Mouse (Mus musculus) right cerebral cortex, postnatal 14 days (tissue): Measurements from ENCODE around the gene Myo9a.
A peak's percentile ranks its signal among the peaks of the same experiment; 100 is the strongest.
"Not testable (repeated sequence)": the region's sequence is repeated elsewhere in the genome, so short reads cannot be mapped to it uniquely, and the experiment has no call there.

Experiments
- DNase-seq: peaks from one replicate; pipeline ENCODE4 v3.0.0; 2022

Myo9a gene

DNA sequence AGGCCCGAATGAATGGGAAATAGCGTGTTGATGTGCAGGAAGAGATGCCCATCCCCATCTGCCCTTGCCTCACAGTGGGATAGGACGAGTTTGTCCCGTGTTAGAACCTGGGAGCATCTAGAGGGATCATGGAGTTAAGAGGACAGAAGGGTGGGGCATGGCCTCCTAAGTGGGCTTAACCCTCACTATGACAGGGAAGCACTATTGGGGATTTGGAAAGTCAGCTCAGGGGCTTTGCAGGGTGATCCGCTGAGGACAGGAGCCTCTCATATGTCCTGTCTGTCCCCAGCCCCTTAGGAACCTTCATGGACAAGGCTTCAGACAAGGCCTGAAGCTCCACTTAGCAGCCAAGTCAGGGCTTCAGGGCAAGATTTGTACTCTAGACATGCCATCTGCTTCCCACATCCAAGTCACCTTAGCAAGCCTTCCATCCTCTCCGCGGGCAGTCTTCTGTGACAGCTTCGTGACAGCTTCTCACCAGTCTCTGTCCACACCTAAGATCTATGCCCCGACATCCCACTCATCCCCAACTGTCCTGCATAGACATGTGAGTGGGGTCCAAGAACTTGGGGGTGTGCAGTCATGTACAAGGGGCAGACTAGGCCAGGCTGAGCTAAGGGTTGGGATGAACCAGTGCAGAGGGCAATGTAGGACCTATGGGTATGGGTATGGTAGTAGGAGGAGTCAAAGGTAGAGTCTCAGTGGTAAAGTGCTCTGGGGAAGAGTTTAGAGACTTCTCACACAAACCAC is 200.5 kb downstream of the Myo9a start:
- DNase-seq: no peak

DNA sequence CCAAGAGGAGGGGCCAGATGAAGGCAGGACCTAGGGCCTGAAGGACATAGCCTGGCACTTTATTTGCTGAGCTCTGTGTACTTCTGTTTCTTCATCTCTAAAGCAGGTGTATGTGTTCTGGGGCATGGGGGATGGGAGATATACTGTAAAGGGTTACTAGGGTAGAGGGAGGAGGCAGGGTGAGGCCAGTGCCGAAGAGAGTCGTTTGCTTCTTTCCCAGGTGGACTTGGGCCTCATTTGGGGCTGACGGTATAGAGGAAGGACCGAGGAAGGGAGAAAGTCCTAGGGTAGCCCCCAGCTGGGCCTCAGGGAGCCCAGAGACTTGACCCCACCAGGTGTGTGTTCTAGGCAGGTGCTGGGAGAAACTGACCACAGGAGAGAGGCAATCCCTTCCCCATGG is 201.2 kb downstream of the Myo9a start:
- no peak for DNase-seq

DNA sequence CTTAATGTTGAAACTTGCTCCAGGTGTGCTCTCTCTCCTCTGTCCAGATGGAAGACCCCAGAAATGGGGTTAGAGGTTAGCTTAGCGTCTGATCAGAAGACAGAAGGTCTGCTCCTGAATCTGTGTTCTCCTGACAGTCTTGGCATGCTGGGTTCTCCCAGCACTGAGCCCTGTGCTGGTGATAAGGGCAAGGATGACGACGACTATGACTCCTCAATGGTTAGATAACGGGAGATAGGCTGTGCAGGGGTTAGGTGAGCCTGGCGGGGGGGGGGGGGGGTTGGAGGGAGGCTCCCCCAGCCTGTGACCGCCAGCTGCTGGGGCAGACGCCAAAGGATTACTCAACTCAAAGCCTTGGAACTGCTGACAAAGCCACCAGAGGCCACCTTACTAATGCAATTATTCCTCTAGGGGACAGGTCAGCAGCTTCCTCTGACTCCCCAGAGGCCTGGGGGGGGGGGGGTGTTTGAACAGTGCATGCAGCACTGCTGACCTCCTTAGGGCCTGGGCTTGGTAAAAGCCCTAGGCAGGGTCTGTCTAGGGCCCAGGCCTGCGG is 201.9 kb downstream of the Myo9a start:
- DNase-seq: no peak

DNA sequence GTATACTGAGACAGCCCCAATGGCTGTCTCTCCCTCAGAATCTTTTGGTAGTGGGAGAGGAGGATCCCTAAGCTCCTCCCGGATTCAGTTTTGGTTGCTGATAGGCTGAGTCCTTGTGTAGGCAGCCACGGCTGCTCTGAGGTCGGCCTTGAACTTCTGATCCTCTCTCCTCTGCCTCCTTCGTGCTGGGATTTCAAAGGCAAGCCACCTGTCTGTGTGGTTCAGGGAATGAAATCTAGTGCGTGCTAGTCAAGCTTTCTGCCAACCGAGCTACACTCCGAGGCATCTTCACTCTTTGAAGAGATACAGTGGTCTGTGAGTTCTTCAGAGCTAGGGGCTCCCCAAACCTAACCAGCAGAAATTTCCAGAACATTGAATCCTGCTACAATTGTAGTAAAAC is 202.9 kb downstream of the Myo9a start:
- no peak for DNase-seq

DNA sequence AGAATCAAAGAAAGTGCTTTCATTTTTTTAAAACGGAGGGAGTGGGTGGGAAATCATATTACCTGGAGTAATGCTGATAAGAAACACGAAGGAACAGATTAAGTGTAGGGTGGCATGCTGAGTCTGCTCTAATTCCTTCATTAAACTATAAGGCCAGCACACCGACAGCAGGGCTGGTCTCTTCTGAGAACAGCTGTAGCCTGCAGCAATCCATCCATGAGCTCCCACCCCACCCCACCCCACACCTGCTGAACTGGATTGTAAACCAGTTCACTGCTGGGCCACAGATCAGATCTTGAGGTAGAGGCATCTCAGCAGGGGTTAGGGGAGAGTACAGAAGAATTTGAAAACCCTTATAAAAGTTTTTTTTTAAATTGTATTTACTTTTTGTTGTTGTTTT is 204.5 kb downstream of the Myo9a start:
- DNase-seq: no peak

DNA sequence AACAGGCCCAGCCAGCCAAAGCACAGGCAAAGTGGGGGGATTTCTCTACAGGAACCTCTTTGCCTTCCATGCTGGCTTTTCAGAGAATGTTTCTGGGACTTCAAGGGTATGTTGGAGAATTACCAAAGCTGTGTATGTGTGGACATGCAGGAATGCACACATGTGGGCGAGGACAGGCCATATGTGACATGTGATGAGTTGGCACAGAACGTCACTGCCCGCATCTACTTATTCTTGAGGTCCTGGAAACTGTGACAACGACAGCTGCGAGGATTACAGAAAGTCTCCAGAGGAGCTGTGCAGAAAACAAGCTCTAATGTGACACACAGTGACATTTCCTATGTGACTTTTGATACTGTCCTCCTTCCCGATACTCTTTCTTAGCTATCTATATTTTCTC is 205.0 kb downstream of the Myo9a start:
- no peak for DNase-seq

DNA sequence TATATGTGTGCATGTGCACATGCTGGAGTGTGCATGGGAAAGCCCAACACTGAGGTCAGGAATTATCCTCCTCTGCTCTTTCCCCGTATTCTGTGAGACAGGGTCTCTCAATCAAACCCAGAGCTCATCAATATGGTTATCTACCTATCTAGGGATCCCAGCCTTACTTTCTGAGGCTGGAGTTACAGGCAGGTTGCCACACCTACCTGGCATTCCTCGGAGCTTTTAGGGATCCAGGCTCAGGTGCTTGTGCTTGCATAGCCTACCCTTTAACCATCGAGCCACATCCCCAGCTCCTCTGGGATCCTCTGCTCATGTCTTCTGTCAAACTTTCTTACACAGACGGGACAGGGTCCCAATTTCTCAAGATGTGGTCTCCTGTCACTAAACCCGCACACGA is 205.8 kb downstream of the Myo9a start:
- DNase-seq: no peak

DNA sequence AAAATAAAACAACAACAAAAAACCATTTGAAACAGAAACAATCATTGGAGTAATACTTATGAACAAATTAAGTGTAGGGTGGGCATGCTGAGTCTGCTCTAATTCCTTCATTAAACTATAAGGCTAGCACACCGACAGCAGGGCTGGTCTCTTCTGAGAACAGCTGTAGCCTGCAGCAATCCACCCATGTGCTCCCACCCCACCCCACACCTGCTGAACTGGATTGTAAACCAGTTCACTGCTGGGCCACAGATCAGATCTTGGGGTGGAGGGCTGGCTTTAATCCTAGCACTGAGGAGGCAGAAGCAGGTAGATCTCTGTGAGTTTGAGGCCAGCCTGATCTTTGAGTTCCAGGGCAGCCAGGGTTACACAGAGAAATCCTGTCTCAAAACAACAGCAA is 207.4 kb downstream of the Myo9a start:
- DNase-seq: not testable (repeated sequence)

DNA sequence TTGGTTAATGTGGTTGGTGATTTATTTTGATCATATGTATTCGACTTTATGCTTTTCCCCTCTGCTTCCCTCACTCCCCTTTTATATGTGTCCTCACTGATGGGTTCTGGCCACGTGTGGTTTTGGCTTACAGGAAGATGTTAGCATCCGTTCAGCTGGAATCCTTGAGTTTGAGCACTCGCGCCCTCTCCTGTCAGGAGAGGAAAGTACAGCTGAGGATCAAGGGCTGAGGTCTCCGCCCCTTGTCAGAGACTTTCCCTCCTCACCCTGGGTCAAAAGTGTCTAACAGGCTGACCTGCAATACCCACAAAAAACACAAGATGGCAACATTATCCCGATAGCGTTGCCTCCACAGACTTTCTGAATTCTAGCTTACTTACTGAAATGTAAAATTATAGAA is 208.6 kb downstream of the Myo9a start:
- DNase-seq: peak; percentile 57

DNA sequence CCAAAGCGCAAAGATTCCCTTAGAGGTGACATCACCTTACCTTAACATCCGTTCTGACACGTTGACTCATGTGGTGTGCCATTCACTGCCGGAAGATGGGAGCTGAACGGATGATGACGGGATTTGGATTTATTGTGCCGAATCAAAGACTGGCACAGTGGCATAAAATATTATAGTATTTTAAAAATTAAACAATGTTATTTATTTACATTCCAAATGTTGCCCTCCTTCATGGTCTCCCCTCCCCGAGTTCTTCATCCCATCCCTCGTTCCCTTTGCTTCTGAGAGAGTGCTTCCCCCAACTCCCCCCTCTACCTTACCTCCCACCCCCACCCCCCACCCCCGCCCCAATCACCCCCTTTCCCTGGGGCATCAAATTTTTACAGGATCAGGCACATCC is 209.9 kb downstream of the Myo9a start, which contains the start of gene Nr2e3:
Gene Nr2e3, minus strand, starts transcription at position 101 of the 400 bp plus-strand sequence.
- no peak for DNase-seq

DNA sequence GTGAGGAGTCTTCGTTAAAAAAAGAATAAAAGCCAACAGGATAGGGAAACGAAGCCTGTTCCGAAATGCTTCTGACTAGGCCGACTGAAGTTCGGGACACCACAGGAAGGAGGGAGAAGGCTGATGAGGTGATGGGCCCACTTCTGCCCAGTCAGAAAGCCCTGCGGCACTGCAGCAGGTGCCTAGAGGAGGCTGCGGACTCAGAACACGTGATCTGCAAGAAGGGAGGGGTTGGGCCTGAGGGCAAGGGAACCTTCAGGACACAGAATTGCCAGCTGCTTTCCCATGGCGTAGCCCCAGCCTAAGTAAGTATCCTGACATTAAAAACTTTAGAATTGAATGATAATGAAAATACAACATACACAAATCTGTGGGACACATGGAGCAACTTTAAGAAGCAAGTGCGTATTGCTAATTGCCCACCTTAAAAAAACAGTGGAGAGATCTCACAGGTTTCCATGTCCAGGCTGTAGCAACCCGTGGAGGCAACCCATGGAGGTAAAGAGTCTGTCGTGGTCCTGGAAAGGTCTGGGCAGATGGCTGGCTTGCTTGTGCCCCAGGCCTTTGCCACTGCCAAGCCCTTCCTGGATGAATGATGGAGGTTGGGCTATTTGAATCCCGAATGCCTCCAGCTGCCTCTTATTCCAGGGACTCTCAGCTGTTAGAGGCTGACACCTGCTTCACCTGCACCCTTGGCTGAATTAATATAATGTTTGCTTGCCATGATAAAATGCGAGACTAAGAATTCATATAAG is 210.7 kb downstream of the Myo9a start:
- no peak for DNase-seq

DNA sequence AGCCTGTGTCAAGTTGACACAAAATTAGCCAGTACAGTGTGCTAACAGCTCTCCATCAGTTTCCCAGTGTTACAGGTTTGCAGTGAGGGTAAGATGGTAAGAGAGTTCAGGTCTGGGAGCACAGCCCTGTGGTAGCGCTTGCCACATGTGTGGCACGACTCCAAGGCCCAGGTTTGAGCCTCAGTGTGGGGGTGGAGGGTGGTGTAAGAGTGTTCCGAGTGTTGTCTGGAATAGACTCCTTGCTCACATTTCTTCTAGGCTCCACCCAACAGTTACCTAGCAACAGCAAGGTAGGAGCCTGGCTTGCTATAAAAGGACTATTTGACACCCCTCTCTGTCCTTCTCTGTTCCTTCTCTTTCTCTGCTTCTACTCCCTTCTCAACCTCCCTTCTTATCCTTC is 213.7 kb downstream of the Myo9a start:
- DNase-seq: no peak

DNA sequence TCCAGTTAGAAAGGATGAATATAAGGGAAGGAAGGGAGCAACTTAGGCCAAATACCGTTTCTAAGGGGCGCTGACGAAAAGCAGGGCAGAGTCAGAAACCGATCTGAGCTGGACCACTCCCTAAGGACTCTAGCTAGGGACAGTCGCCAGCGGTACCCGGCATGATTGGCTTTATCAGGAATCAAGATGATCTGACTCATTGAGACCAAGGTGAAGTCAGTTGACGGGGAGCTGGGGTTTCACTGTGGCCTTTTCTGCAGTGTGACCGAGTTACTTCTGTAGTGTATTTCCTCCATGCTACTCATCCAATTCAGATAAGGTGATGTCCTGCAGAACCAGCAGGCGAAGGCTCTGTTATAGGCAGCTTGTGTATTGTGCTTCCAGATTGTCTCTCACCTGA is 214.3 kb downstream of the Myo9a start:
- no peak for DNase-seq

DNA sequence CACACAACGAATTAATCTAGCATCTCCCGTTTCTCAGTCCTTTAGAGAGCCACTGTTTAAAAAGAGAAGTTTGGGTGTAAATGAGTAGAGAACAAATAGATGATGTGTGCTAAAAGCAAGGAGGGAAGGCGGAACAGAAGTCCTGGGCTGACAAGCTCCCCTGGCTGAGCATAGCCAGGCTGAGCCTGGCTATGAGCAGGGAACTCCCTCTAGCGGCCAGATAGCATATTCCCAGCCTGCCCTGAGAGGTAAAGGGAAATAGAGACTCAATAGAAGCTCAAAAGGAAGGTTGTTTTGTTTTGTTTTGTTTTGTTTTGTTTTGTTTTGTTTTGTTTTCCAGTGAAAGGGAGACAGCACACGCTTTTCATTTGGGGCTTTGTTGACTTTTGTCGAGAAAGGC is 218.7 kb downstream of the Myo9a start:
- peak; percentile 76 for DNase-seq

DNA sequence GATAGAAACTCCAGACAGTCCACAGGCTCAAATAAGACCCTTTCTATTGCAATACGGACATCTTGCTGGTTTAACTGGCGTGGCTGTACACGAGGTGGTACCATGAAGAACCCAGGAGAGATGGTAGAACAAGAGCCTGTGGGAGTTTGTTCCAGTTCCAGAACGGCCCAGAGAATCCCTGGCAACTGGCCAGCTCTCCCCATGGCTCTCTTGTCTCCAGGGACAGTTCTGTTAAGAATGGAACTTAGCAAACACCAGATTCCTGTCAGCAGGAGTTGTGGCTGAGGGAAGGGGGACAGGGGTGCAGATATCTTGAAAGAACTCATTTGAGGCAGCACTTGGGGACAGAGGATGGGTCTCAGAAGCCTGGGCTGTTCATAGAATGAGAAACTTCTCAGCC is 220.6 kb downstream of the Myo9a start:
- DNase-seq: no peak
